Mouse (Mus musculus) ES-Bruce4 (cell line): ENCODE data around the gene Nop14.

ENCODE experiments used
- CTCF ChIP-seq: IDR thresholded peaks from one replicate; pipeline ENCODE4 v1.8.1; 2011; ENCODE audit warnings: low read depth, low read length
- EP300 ChIP-seq: IDR thresholded peaks from 2 replicates; pipeline ENCODE4 v1.6.1; 2011; ENCODE audit warnings: low read depth, low read length; ENCODE audit not compliant: insufficient read depth
- POLR2A ChIP-seq: IDR thresholded peaks from one replicate; pipeline ENCODE4 v1.8.1; 2011; ENCODE audit warnings: low read length; ENCODE audit not compliant: insufficient read depth

GRCm38 (mm10) chr5:34635665-34636192 lies 24.2 kb downstream of the Nop14 start:
- TF ChIP-seq POLR2A: no peak
- TF ChIP-seq CTCF: no peak
- no peak for TF ChIP-seq EP300
